Mouse (Mus musculus) liver, postnatal 0 days (tissue): ENCODE results near the gene Ric8b. TPM values are rescaled to one million over a fixed set of nuclear protein-coding genes. Genes with fewer than 3 reads are reported as not detected.

Experiments used
- ATAC-seq: fragments of 200-750 bp; cut with Nextera tagmentation; 2 replicates; pipeline ENCODE4 v1.8.0; 2017; ENCODE audit warnings: mild to moderate bottlenecking, moderate library complexity
- DNase-seq: peaks from one replicate; pipeline ENCODE4 v3.0.0-alpha.2; 2016
- H3K27ac ChIP-seq: fragments of 300-500 bp; sonication (generic); 2 replicates; pipeline ENCODE4 v1.5.1; 2014; ENCODE audit warnings: antibody characterized with exemption, moderate library complexity, mild to moderate bottlenecking, low read depth
- H3K27me3 ChIP-seq: fragments of 300-500 bp; sonication (generic); 2 replicates; pipeline ENCODE4 v1.6.1; 2014; ENCODE audit warnings: low read length, control low read depth, mixed read lengths; ENCODE audit not compliant: insufficient read depth
- H3K36me3 ChIP-seq: fragments of 300-500 bp; sonication (generic); replicated peaks from 2 replicates; pipeline ENCODE4 v1.6.1; 2014; ENCODE audit warnings: mild to moderate bottlenecking, control low read depth, low read length, moderate library complexity, mixed read lengths; ENCODE audit not compliant: insufficient read depth
- H3K4me1 ChIP-seq: fragments of 300-500 bp; sonication (generic); 2 replicates; pipeline ENCODE4 v1.6.1; 2014; ENCODE audit warnings: antibody characterized with exemption, mild to moderate bottlenecking, control low read depth; ENCODE audit not compliant: insufficient read depth
- H3K4me2 ChIP-seq: fragments of 300-500 bp; sonication (generic); 2 replicates; pipeline ENCODE4 v1.6.1; 2014; ENCODE audit warnings: low read depth, mild to moderate bottlenecking, low read length, moderate library complexity, mixed read lengths
- H3K4me3 ChIP-seq: fragments of 300-500 bp; sonication (generic); 2 replicates; pipeline ENCODE4 v1.5.1; 2014; ENCODE audit warnings: low read depth, low read length
- H3K9ac ChIP-seq: fragments of 300-500 bp; sonication (generic); replicated peaks from 2 replicates; pipeline ENCODE4 v1.6.1; 2014; ENCODE audit warnings: mild to moderate bottlenecking, moderate library complexity
- H3K9me3 ChIP-seq: fragments of 300-500 bp; sonication (generic); 2 replicates; pipeline ENCODE4 v1.6.1; 2016; ENCODE audit warnings: mild to moderate bottlenecking, control low read depth, low read length, mixed read lengths
- CTCF ChIP-seq: sonication (generic); IDR thresholded peaks from 2 replicates; pipeline ENCODE4 v1.5.1; 2016; ENCODE audit warnings: antibody characterized with exemption, low read depth
- EP300 ChIP-seq: IDR thresholded peaks from 2 replicates; pipeline ENCODE4 v1.6.1; 2016; ENCODE audit warnings: antibody characterized with exemption, low read depth, mild to moderate bottlenecking
- WGBS: fragments of 180-500 bp; shearing (Covaris S2); extraction: QIAGEN DNeasy Blood & Tissue Kit; methylation state at CpG from one replicate; pipeline ENCODE4 v1.1.7; 2014; ENCODE audit not compliant: insufficient replicate concordance; 5-methylcytosine and 5-hydroxymethylcytosine counted together
- polyA plus RNA-seq: library from polyadenylated mRNA; unstranded; fragments of >200 nt; fragmentation: Nextera tagmentation; extraction: Ambion mirVana; gene quantifications from 2 replicates; pipeline ENCODE4 v1.2.1, GENCODE M21; 2015

The Ric8b gene
- polyA plus RNA-seq, 1 experiment from 2014 or later = 2.6 TPM

DNA sequence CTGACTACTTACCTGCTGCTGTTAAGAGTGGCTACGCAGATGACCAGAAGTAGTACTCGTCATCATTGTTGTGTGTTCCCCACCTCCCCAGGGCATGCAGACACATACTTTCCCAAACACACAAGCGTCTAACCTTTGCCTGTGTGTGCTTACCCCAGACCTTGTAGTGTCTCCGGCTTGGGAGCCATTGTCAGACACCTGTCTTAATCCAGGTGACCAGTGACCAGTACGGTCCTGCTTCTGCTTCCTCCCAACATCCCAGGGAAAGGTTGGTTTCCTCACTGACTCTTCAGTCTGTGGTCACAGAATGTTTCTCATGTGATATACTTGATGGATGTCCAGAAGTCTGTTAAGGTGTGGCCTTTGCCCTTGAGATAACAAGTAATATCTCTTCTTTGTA lies 62.9 kb downstream of the Ric8b start:
- ATAC-seq (no peak), DNase-seq (no peak)
- Histone ChIP-seq H3K27ac (no peak overlapping the region), H3K4me1 (no peaks in the 10 kb centered on the region), H3K4me3 (no peak overlapping the region), H3K27me3 (no peaks in the 10 kb centered on the region), H3K9me3 (no peaks in the 10 kb centered on the region), H3K4me2 (no peak overlapping the region), H3K36me3 (peaks cover 27% of the 10 kb centered on the region), H3K9ac (no peak overlapping the region)
- TF ChIP-seq EP300 = no peak
- no peak for TF ChIP-seq CTCF
- 91% methylated on average over 5 of the region's 5 CpGs for WGBS

GRCm38 (mm10) chr10:84981441-84981840 lies 64.0 kb downstream of the Ric8b start:
- Histone ChIP-seq H3K4me3 (no peak overlapping the region), H3K9ac (no peak overlapping the region), H3K4me1 (no peaks in the 10 kb centered on the region), H3K9me3 (no peaks in the 10 kb centered on the region), H3K36me3 (peaks cover 27% of the 10 kb centered on the region), H3K4me2 (no peak overlapping the region), H3K27me3 (no peaks in the 10 kb centered on the region), H3K27ac (no peak overlapping the region)
- DNase-seq (no peak), ATAC-seq (no peak)
- TF ChIP-seq CTCF (no peak), EP300 (no peak)
- 90% methylated on average over 2 of the region's 2 CpGs for WGBS

GRCm38 (mm10) chr10:84982675-84983074 lies 65.3 kb downstream of the Ric8b start:
- no peaks in the 10 kb centered on the region for H3K27me3 ChIP-seq
- H3K36me3 ChIP-seq = peaks cover 32% of the 10 kb centered on the region
- H3K9me3 ChIP-seq = no peaks in the 10 kb centered on the region
- DNase-seq = no peak
- TF ChIP-seq CTCF = no peak
- TF ChIP-seq EP300 = no peak
- H3K4me3 ChIP-seq = no peak overlapping the region
- no peak for ATAC-seq
- H3K4me1 ChIP-seq = no peaks in the 10 kb centered on the region
- WGBS = 74% methylated on average over 7 of the region's 7 CpGs
- H3K4me2 ChIP-seq = no peak overlapping the region
- H3K27ac ChIP-seq = no peak overlapping the region
- H3K9ac ChIP-seq = no peak overlapping the region

DNA sequence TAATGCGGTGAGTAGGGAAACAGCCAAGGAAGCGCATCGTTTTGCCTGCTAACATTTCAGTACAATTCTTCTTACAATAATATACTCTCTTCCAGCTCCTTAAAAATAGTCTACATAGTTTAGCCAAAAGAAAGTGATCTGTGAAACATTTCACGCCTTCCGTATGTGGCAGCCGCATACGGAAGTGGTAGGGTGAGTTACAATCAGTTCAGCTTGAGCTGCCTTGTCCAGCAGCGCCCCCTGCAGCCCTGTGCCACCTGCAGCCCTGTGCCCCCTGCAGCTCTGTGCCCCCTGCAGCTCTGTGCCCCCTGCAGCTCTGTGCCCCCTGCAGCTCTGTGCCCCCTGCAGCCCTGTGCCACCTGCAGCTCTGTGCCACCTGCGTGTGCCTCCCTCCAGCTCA lies 68.5 kb downstream of the Ric8b start:
- peak; percentile 60 for DNase-seq

GRCm38 (mm10) chr10:84987666-84988065 lies 70.2 kb downstream of the Ric8b start:
- H3K4me2 ChIP-seq = no peak overlapping the region
- 83% methylated on average over 4 of the region's 4 CpGs for WGBS
- peaks cover 21% of the 10 kb centered on the region; the same call in 1 of the 2 replicates for H3K36me3 ChIP-seq
- no peaks in the 10 kb centered on the region for H3K27me3 ChIP-seq
- H3K4me1 ChIP-seq = no peaks in the 10 kb centered on the region
- DNase-seq (no peak), ATAC-seq (no peak)
- no peak overlapping the region for H3K4me3 ChIP-seq
- H3K9ac ChIP-seq = no peak overlapping the region
- no peaks in the 10 kb centered on the region for H3K9me3 ChIP-seq
- no peak overlapping the region for H3K27ac ChIP-seq
- TF ChIP-seq CTCF = peak; percentile 16; the same call in 1 of the 2 replicates
- TF ChIP-seq EP300 = no peak

More for the DNA sequence above, 68.5 kb downstream of the Ric8b start:
- no peak overlapping the region for H3K4me2 ChIP-seq
- no peak overlapping the region for H3K27ac ChIP-seq
- no peaks in the 10 kb centered on the region for H3K27me3 ChIP-seq
- TF ChIP-seq CTCF (peak; percentile 68), EP300 (no peak)
- 86% methylated on average over 9 of the region's 9 CpGs for WGBS
- no peak for ATAC-seq
- H3K4me1 ChIP-seq = no peaks in the 10 kb centered on the region
- H3K9me3 ChIP-seq = no peaks in the 10 kb centered on the region
- no peak overlapping the region for H3K9ac ChIP-seq
- no peak overlapping the region for H3K4me3 ChIP-seq
- H3K36me3 ChIP-seq = peaks cover 23% of the 10 kb centered on the region

DNA sequence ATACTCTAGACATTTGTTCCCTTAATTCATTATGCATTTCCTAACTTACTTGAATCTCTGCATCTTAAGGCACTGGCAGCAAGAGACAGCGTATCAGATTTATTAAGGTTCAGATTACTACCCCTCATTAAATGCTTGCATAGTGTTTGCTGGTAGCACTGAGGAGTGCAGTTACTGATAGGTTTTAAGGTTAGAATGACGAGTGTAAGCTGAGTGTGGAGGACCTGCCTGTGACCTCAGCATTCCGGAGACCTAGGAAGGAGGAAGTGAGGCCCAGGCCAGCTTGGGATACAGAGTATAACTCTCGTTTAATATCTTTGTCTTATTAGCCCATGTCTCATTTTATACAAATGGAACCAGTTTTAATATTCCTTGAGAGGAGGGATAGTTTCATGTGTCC lies 71.2 kb downstream of the Ric8b start:
- ATAC-seq = no peak
- 84% methylated on average over 4 of the region's 4 CpGs for WGBS
- H3K9ac ChIP-seq = no peak overlapping the region
- TF ChIP-seq EP300 = no peak
- no peak for TF ChIP-seq CTCF
- peaks cover 23% of the 10 kb centered on the region; the same call in 1 of the 2 replicates for H3K36me3 ChIP-seq
- H3K27me3 ChIP-seq = no peaks in the 10 kb centered on the region
- H3K4me1 ChIP-seq = no peaks in the 10 kb centered on the region
- H3K27ac ChIP-seq = no peak overlapping the region
- DNase-seq = no peak
- no peaks in the 10 kb centered on the region for H3K9me3 ChIP-seq
- H3K4me3 ChIP-seq = no peak overlapping the region
- H3K4me2 ChIP-seq = no peak overlapping the region

DNA sequence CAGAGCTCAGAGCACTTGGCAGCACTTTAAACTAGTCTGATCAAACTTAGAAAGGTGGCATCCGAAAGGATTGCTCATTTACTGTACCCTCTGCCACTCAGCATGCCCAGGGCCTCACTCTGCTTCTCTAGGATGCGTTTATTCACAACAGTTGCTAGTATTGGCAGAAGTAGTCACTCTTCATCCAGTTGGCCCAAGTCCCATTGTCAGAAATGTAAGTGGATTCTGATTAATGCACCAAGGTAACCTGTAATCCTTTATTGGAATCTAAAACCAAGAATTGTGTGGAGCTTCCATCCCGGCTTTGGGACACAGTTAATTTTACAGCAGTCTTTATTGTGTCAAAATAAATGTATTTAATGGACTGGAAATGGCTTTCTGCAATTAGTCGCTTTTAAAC lies 76.9 kb downstream of the Ric8b start:
- DNase-seq = no peak
- no peak overlapping the region for H3K27ac ChIP-seq
- H3K4me2 ChIP-seq = no peak overlapping the region
- no peak overlapping the region for H3K9ac ChIP-seq
- no peaks in the 10 kb centered on the region for H3K9me3 ChIP-seq
- no peak for ATAC-seq
- no peaks in the 10 kb centered on the region for H3K4me1 ChIP-seq
- TF ChIP-seq EP300 = no peak
- TF ChIP-seq CTCF = no peak
- H3K27me3 ChIP-seq = no peaks in the 10 kb centered on the region
- H3K4me3 ChIP-seq = no peak overlapping the region
- WGBS = 83% methylated on average over 4 of the region's 4 CpGs
- peaks cover 27% of the 10 kb centered on the region for H3K36me3 ChIP-seq
